Mouse (Mus musculus) c-Kit-positive CD71-negative TER-119-negative erythroid progenitor cells, embryonic 14.5 days (primary cell): ENCODE measurements around the gene Prkcg.
"Not testable (repeated sequence)": the region's sequence is repeated elsewhere in the genome, so short reads cannot be mapped to it uniquely, and the experiment has no call there.

ENCODE experiments used
- DNase-seq: peaks from one replicate; pipeline ENCODE4 v3.0.0-alpha.2; 2013; ENCODE audit warnings: low read depth

Gene Prkcg

DNA sequence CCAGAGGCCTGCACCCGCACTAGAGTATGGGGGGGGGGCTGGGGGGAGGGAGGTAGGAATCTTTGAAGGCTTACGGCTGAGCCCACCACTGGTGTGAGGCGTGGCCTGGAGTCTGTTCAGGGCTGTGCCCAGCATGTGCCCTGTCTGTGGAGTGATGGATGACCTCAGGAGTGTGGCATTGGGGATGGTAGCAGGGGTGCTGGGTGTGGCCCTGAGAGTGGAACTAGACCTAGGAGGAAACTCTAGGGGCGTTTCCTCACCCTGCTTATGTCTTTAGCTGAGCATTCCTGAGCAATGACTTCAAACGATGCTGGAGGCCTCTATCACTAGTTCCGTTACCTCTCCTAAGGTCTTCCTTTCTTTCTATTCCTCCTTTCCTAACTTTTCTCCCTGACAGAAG, 2.2 kb downstream of the Prkcg start:
- no peak for DNase-seq

- no peak for DNase-seq
Measured at GRCm38 (mm10) chr7:3291764-3292163, 2.8 kb downstream of the Prkcg start.

DNA sequence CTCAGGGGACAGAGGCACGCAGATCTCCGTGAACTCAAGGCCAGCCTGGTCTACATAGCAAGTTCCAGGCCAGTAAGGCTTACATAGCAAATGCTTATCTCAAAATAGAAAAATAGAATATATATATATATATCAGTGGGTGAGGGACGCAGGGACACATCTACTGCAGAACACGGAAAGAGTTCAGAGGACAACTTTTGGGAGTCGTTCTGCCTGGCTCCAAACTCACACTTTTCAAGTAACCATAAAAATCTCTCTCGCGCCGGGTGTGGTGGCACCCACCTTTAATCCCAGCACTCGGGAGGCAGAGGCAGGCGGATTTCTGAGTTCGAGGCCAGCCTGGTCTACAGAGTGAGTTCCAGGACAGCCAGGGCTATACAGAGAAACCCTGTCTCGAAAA, 3.3 kb downstream of the Prkcg start:
- DNase-seq = not testable (repeated sequence)

DNA sequence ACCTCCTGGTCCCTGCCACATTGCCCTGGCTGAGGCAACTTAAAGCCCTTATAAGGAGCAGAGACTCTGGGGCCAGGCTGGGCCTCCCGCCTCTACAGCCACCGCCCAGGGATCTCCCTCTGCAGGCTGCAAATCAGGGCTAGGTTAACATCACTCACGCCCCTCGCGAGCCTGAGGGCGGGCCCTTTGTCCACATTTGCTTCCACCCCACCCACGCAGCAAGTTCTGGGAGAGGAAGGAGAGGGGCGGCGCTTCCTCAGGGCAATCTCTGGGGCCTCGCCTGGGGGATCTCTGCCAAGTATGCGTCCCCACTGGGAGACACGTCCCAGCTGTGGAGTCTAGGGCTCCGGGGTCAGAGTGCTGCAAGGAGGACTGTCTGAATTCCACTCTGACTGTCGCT, 3.8 kb downstream of the Prkcg start:
- peak; percentile 86 for DNase-seq

DNA sequence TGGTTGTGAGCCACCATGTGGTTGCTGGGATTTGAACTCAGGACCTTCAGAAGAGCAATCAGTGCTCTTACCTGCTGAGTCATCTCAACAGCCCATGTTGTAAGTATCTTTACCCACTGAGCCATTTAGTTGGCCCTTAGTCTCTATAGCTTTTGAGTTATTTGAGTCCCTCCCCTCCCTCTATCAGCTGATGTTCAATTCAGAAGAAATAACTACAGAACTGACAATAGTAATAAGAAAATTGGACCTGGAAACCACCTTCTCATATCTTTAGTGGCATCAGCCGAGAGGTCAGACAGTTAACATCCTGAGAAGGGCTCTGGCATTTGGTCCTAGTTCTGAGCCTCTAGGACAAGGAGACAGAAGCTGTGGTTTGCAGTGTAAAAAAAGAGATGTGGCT, 5.8 kb downstream of the Prkcg start:
- no peak for DNase-seq

- DNase-seq = no peak
Measured at GRCm38 (mm10) chr7:3295321-3296110, 6.5 kb downstream of the Prkcg start.

DNA sequence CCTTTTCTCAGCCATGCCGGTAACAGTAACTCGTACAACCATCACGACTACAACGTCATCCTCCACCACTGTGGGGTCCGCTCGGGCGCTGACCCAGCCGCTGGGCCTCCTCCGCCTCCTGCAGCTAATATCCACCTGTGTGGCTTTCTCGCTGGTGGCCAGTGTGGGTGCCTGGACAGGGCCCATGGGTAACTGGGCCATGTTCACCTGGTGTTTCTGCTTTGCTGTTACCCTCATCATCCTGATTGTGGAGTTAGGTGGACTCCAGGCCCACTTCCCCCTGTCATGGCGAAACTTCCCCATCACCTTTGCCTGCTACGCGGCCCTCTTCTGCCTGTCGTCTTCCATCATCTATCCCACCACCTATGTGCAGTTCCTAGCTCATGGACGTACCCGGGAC, 7.7 kb downstream of the Prkcg start:
- DNase-seq = no peak

DNA sequence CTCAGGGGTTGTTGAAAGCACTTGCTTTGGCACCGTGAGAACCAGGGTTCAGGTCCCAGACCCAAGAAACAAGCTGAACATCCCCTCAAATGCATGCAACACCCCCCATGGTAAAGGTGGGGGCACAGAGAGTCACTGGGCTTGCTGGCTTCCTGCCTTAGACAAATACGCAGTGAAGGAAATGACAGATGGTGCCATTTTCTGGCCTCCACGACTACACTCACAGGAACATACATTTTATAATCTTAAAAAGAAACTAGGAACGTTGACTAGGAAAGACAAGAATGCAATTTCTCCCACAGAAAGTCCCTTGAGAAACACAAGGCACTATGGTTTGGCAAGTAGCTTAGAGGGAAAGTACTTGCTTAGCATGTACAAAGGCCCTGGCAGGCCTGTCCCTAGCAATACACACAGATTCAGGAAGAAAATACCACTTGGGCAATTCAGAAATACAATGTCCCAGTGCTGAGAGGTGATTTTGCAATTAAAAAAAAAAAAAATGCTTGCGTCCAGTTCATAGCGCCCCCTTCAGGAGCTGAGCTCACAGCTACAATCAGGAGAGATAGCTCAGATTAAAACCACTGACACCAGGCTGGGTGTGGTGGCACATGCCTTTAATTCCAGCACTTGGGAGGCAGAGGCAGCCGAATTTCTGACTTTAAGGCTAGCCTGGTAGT, 11.1 kb downstream of the Prkcg start:
- DNase-seq = no peak

DNA sequence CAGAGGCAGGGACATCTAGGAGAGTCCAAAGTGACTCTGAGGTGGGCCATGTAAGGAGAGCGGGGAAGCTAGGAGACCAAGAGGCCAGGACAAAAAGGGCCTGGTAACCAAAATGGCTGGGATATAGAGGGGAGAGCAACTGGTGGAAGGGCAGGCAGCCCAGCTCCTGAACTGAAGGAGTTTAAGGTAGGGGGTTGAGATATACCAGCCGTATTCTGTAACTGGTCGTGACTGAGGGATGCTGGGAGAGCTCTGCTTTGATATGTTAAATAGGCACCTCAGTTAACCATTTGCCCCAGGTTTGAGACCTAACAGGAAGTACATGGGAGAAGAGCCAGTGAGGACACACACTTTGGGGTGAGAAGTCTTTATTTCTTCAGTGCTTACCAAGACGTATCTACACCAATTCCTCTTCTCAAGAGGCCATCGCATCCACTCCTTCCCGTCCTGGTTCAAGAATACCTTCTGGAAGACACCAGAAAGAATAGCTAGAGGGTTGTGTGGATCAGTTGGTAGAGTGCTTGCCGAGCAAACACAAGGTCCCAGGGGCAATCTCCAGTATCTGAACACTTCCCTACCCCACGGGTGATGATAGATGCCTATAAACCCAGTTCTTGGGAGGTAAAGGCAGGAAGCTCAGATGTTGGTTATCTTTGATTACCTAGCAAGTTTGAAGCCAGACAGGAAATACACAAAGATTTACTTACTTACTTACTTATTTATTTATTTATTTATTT, 12.1 kb downstream of the Prkcg start:
- DNase-seq = no peak

GRCm38 (mm10) chr7:3301628-3302555, 12.9 kb downstream of the Prkcg start:
- no peak for DNase-seq

- no peak for DNase-seq
Measured at GRCm38 (mm10) chr7:3302556-3303275, 13.7 kb downstream of the Prkcg start.

DNA sequence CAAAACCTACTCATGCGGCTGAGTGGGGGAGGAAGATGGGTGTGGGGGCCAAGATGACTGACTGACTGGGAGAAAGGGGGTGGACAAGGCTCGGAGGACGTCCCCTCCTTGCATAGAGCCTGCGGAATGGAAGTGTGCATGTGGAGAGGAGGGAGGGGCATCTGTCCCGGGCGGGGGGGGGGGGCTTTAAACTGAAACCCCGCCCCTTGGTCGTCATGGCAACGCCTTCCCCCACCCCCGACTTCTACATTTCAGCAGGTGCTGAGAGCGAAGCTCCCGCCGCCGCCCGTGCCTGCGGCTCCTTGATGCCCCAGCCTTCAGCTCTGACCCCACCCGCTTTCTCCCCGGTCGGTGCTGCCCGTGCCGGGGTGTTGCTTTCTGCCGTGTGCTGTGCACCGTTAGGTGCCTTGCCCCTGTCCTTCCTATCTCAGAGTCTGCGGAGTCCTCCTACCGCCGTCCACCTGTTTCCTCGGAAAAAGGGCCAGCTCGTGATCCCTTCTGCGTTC, 14.3 kb downstream of the Prkcg start:
- no peak for DNase-seq

DNA sequence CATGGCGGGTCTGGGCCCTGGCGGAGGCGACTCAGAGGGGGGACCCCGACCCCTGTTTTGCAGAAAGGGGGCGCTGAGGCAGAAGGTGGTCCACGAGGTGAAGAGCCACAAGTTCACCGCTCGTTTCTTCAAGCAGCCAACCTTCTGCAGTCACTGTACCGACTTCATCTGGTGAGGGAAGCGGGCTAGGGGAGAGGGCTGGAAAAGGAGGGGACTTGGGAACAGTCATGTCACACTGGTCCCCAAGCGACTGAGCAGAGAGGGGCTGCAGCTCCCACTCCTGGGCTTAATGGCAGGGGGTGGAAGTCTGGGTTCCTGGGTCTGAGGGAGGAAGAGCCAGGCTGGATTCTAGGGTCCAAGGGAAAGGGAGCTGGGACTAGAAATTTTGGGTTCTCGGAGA, 14.8 kb downstream of the Prkcg start:
- DNase-seq = no peak

GRCm38 (mm10) chr7:3304298-3304697, 15.3 kb downstream of the Prkcg start:
- no peak for DNase-seq

DNA sequence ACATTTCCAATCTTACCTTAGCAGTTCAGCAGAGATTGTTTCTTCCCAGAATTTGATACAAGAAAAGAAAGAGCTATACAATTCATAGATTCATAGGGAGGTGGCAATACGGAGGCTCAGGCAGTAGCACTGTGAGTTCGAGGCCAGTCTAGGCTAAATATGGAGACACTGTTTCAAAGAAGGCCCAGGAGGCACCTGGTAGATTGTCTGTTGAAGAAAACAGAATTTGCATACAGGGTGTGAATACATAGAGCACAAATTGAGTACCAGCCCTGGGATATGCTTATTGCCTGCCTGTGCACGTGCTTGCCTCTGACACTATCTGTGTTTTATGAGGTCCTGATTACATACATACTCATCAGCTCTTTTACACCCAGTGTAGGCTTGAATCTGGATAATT, 17.4 kb downstream of the Prkcg start:
- DNase-seq = no peak

GRCm38 (mm10) chr7:3308646-3309045, 19.7 kb downstream of the Prkcg start:
- DNase-seq = no peak

GRCm38 (mm10) chr7:3310233-3310632, 21.3 kb downstream of the Prkcg start:
- no peak for DNase-seq

DNA sequence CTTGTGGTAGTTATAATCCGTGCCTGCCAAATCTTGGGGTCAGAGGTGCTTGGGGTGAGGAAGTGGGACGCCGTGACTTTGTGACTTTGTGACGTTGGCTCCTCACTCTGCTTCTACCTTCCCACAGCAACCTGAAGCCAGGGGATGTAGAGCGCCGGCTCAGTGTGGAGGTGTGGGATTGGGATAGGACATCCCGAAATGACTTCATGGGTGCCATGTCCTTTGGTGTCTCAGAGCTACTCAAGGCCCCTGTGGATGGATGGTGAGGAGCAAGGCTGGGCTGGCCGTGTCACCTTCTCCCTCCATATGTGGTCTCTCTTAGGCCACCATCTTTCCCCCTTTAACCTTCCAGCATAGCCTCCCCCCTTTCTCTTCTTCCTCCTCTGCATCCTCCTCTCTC, 24.6 kb downstream of the Prkcg start:
- DNase-seq = no peak

DNA sequence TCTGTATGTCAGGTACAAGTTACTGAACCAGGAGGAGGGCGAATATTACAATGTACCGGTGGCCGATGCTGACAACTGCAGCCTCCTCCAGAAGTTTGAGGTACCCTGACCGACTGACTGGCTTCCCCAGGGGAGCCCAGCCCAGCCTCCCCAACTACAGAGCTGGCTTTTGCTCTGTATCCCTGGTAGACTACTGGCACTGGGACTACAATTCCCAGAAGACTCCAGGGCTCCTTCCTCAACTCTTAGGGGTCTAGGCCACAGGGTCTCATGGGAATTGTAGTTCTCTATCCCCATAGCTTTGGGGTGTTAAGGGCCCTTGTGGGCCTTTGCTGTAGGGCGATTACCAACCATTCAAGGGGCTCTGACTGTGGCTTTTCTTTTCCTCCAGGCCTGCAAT, 25.1 kb downstream of the Prkcg start:
- DNase-seq = no peak

DNA sequence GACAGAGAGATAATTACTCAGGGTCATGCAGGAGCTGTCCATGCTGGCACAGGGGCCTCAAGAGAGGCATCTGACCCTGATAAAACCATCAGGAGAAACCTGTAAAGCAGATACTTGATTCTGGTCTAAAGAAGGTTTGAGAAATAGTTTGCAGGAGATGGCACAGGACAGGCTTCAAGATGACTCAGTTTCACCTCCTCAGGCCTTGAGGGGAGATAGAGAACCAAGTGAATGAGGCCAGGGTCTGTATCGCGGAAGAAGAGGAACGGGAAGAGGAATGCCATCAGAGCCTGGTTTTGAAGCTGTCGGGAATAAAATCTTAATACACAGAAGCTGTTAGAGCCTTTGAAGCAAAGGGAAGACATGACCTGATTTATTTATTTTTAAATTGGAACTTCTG, 28.7 kb downstream of the Prkcg start:
- DNase-seq = no peak

GRCm38 (mm10) chr7:3320856-3321255, 31.9 kb downstream of the Prkcg start:
- DNase-seq = no peak
